Mouse (Mus musculus) myocyte (in vitro differentiated cells): ENCODE results near the gene Slc27a1.

Experiments used
- MYOD1 ChIP-seq, 3 experiments: IDR thresholded peaks; one replicate each; pipeline ENCODE4 v1.6.1; 2011; ENCODE audit warnings: control low read depth in 2 of 3, low read depth in 2 of 3, mild to moderate bottlenecking in 2 of 3, moderate library complexity in 1 of 3; ENCODE audit not compliant: insufficient read length in 2 of 3, control insufficient read depth in 1 of 3
- MYOG ChIP-seq, 3 experiments: IDR thresholded peaks; one replicate each; pipeline ENCODE4 v1.6.1; 2011; ENCODE audit warnings: control low read depth in 2 of 3, low read depth in 2 of 3, mild to moderate bottlenecking in 2 of 3; ENCODE audit not compliant: insufficient read length in 2 of 3, control insufficient read depth in 1 of 3, insufficient read depth in 1 of 3
- TCF3 ChIP-seq: IDR thresholded peaks from one replicate; pipeline ENCODE4 v1.6.1; 2011; ENCODE audit warnings: low read depth, control low read depth; ENCODE audit not compliant: insufficient read length

GRCm38 (mm10) chr8:71601939-71602665 is 33.4 kb downstream of the Slc27a1 start:
- TF ChIP-seq MYOD1 (IDR thresholded peaks at IDR 0.05; ENCODE audit: control insufficient read depth in 1 of 3, insufficient read length in 2 of 3, low read depth in 2 of 3) (no peak), TCF3 (no peak), MYOG (IDR thresholded peaks at IDR 0.05; ENCODE audit: control insufficient read depth in 1 of 3, insufficient read depth in 1 of 3, insufficient read length in 2 of 3, low read depth in 2 of 3) (no peak)
